Mouse (Mus musculus): ENCODE measurements around the gene Ffar1. TPM values are rescaled to one million over a fixed set of nuclear protein-coding genes. Genes with fewer than 3 reads are reported as not detected.
A peak's percentile ranks its signal among the peaks of the same experiment; 100 is the strongest.

Gene Ffar1
- polyA plus RNA-seq, 1 experiment from 2014 or later, result not detected

GRCm38 (mm10) chr7:30888786-30889185, 27.4 kb upstream of the Ffar1 start:
- no peak overlapping the region for H3K27ac ChIP-seq (ENCODE audit: low read depth, low read length)
- H3K4me3 ChIP-seq (ENCODE audit: low read depth, low read length), result no peak overlapping the region
- no peak overlapping the region for H3K4me2 ChIP-seq (replicated peaks; ENCODE audit: low read depth, low read length)
- H3K27me3 ChIP-seq (ENCODE audit: control insufficient read depth, insufficient read depth, low read length), result no peaks in the 10 kb centered on the region
- no peaks in the 10 kb centered on the region for H3K9me3 ChIP-seq (ENCODE audit: control insufficient read depth, low read length)
- WGBS, result 82% methylated on average over 7 of the region's 7 CpGs
- no peaks in the 10 kb centered on the region for H3K4me1 ChIP-seq (replicated peaks; ENCODE audit: control insufficient read depth, insufficient read depth, low read length)
- H3K9ac ChIP-seq (ENCODE audit: low read depth, low read length), result no peak overlapping the region
- no peaks in the 10 kb centered on the region for H3K36me3 ChIP-seq (ENCODE audit: control insufficient read depth, insufficient read depth, low read length)
- ATAC-seq (ENCODE audit: low FRiP score) (no peak), DNase-seq (ENCODE audit: low spot score) (no peak)

GRCm38 (mm10) chr7:30887568-30888188, 26.3 kb upstream of the Ffar1 start:
- DNase-seq (ENCODE audit: low spot score) (no peak), ATAC-seq (ENCODE audit: low FRiP score) (no peak)
- no peak overlapping the region for H3K4me3 ChIP-seq (ENCODE audit: low read depth, low read length)
- WGBS, result 87% methylated on average over 14 of the region's 14 CpGs
- H3K27ac ChIP-seq (ENCODE audit: low read depth, low read length), result no peak overlapping the region
- no peaks in the 10 kb centered on the region for H3K36me3 ChIP-seq (ENCODE audit: control insufficient read depth, insufficient read depth, low read length)
- no peaks in the 10 kb centered on the region for H3K4me1 ChIP-seq (replicated peaks; ENCODE audit: control insufficient read depth, insufficient read depth, low read length)
- H3K4me2 ChIP-seq (replicated peaks; ENCODE audit: low read depth, low read length), result no peak overlapping the region
- no peak overlapping the region for H3K9ac ChIP-seq (ENCODE audit: low read depth, low read length)
- no peaks in the 10 kb centered on the region for H3K9me3 ChIP-seq (ENCODE audit: control insufficient read depth, low read length)
- no peaks in the 10 kb centered on the region for H3K27me3 ChIP-seq (ENCODE audit: control insufficient read depth, insufficient read depth, low read length)

GRCm38 (mm10) chr7:30886852-30887251, 25.5 kb upstream of the Ffar1 start:
- no peaks in the 10 kb centered on the region for H3K27me3 ChIP-seq (ENCODE audit: control insufficient read depth, insufficient read depth, low read length)
- H3K27ac ChIP-seq (ENCODE audit: low read depth, low read length), result no peak overlapping the region
- no peak overlapping the region for H3K4me3 ChIP-seq (ENCODE audit: low read depth, low read length)
- ATAC-seq (ENCODE audit: low FRiP score), result no peak
- H3K9ac ChIP-seq (ENCODE audit: low read depth, low read length), result no peak overlapping the region
- no peak for DNase-seq (ENCODE audit: low spot score)
- no peak overlapping the region for H3K4me2 ChIP-seq (replicated peaks; ENCODE audit: low read depth, low read length)
- no peaks in the 10 kb centered on the region for H3K36me3 ChIP-seq (ENCODE audit: control insufficient read depth, insufficient read depth, low read length)
- no peaks in the 10 kb centered on the region for H3K4me1 ChIP-seq (replicated peaks; ENCODE audit: control insufficient read depth, insufficient read depth, low read length)
- WGBS, result 77% methylated on average over 4 of the region's 4 CpGs
- H3K9me3 ChIP-seq (ENCODE audit: control insufficient read depth, low read length), result no peaks in the 10 kb centered on the region

GRCm38 (mm10) chr7:30884047-30884446, 22.7 kb upstream of the Ffar1 start:
- DNase-seq (ENCODE audit: low spot score) (no peak), ATAC-seq (ENCODE audit: low FRiP score) (no peak)
- Histone ChIP-seq H3K9ac (ENCODE audit: low read depth, low read length) (no peak overlapping the region), H3K27me3 (ENCODE audit: control insufficient read depth, insufficient read depth, low read length) (no peaks in the 10 kb centered on the region), H3K9me3 (ENCODE audit: control insufficient read depth, low read length) (no peaks in the 10 kb centered on the region), H3K4me2 (replicated peaks; ENCODE audit: low read depth, low read length) (no peak overlapping the region), H3K27ac (ENCODE audit: low read depth, low read length) (no peak overlapping the region), H3K4me3 (ENCODE audit: low read depth, low read length) (no peak overlapping the region), H3K4me1 (replicated peaks; ENCODE audit: control insufficient read depth, insufficient read depth, low read length) (no peaks in the 10 kb centered on the region), H3K36me3 (ENCODE audit: control insufficient read depth, insufficient read depth, low read length) (no peaks in the 10 kb centered on the region)

- H3K4me2 ChIP-seq (replicated peaks; ENCODE audit: low read depth, low read length), result no peak overlapping the region
- 77% methylated on average over 3 of the region's 3 CpGs for WGBS
- no peak for ATAC-seq (ENCODE audit: low FRiP score)
- H3K27me3 ChIP-seq (ENCODE audit: control insufficient read depth, insufficient read depth, low read length), result no peaks in the 10 kb centered on the region
- H3K36me3 ChIP-seq (ENCODE audit: control insufficient read depth, insufficient read depth, low read length), result no peaks in the 10 kb centered on the region
- H3K4me1 ChIP-seq (replicated peaks; ENCODE audit: control insufficient read depth, insufficient read depth, low read length), result no peaks in the 10 kb centered on the region
- DNase-seq (ENCODE audit: low spot score), result no peak
- no peak overlapping the region for H3K9ac ChIP-seq (ENCODE audit: low read depth, low read length)
- H3K9me3 ChIP-seq (ENCODE audit: control insufficient read depth, low read length), result no peaks in the 10 kb centered on the region
- no peak overlapping the region for H3K4me3 ChIP-seq (ENCODE audit: low read depth, low read length)
- H3K27ac ChIP-seq (ENCODE audit: low read depth, low read length), result no peak overlapping the region
These were observed 20.0 kb upstream of the Ffar1 start for GRCm38 (mm10) chr7:30881367-30881766.

- Histone ChIP-seq H3K9ac (ENCODE audit: low read depth, low read length) (no peak within 1 kb of the TSS), H3K27me3 (ENCODE audit: control insufficient read depth, insufficient read depth, low read length) (no peaks in the 10 kb centered on the region), H3K27ac (ENCODE audit: low read depth, low read length) (no peak within 1 kb of the TSS), H3K36me3 (ENCODE audit: control insufficient read depth, insufficient read depth, low read length) (no peaks in the 10 kb centered on the region), H3K4me1 (replicated peaks; ENCODE audit: control insufficient read depth, insufficient read depth, low read length) (no peaks in the 10 kb centered on the region), H3K9me3 (ENCODE audit: control insufficient read depth, low read length) (no peaks in the 10 kb centered on the region), H3K4me2 (replicated peaks; ENCODE audit: low read depth, low read length) (no peak within 1 kb of the TSS), H3K4me3 (ENCODE audit: low read depth, low read length) (no peak within 1 kb of the TSS)
- 74% methylated on average over 7 of the region's 7 CpGs for WGBS
- DNase-seq (ENCODE audit: low spot score) (no peak), ATAC-seq (ENCODE audit: low FRiP score) (no peak)
These were observed 18.8 kb upstream of the Ffar1 start, which contains the start of gene Cd22 for GRCm38 (mm10) chr7:30880176-30880575. Cd22 (minus strand) TSS chr7:30880342.

GRCm38 (mm10) chr7:30878950-30879349, 17.6 kb upstream of the Ffar1 start:
- ATAC-seq (ENCODE audit: low FRiP score) (no peak), DNase-seq (ENCODE audit: low spot score) (no peak)
- no peaks in the 10 kb centered on the region for H3K9me3 ChIP-seq (ENCODE audit: control insufficient read depth, low read length)
- no peak overlapping the region for H3K4me3 ChIP-seq (ENCODE audit: low read depth, low read length)
- no peaks in the 10 kb centered on the region for H3K27me3 ChIP-seq (ENCODE audit: control insufficient read depth, insufficient read depth, low read length)
- WGBS, result 90% methylated on average over 6 of the region's 6 CpGs
- no peak overlapping the region for H3K9ac ChIP-seq (ENCODE audit: low read depth, low read length)
- H3K4me1 ChIP-seq (replicated peaks; ENCODE audit: control insufficient read depth, insufficient read depth, low read length), result no peaks in the 10 kb centered on the region
- no peak overlapping the region for H3K27ac ChIP-seq (ENCODE audit: low read depth, low read length)
- H3K4me2 ChIP-seq (replicated peaks; ENCODE audit: low read depth, low read length), result no peak overlapping the region
- H3K36me3 ChIP-seq (ENCODE audit: control insufficient read depth, insufficient read depth, low read length), result no peaks in the 10 kb centered on the region

GRCm38 (mm10) chr7:30873083-30873482, 11.7 kb upstream of the Ffar1 start:
- H3K4me1 ChIP-seq (replicated peaks; ENCODE audit: control insufficient read depth, insufficient read depth, low read length), result no peaks in the 10 kb centered on the region
- WGBS, result 25% methylated on average over 15 of the region's 15 CpGs

GRCm38 (mm10) chr7:30863386-30863785, 2.0 kb upstream of the Ffar1 start:
- ATAC-seq (ENCODE audit: low FRiP score), result no peak
- Histone ChIP-seq H3K27ac (ENCODE audit: low read depth, low read length) (no peak overlapping the region), H3K4me3 (ENCODE audit: low read depth, low read length) (no peak overlapping the region), H3K36me3 (ENCODE audit: control insufficient read depth, insufficient read depth, low read length) (no peaks in the 10 kb centered on the region), H3K9ac (ENCODE audit: low read depth, low read length) (no peak overlapping the region), H3K4me1 (replicated peaks; ENCODE audit: control insufficient read depth, insufficient read depth, low read length) (no peaks in the 10 kb centered on the region), H3K9me3 (ENCODE audit: control insufficient read depth, low read length) (no peaks in the 10 kb centered on the region), H3K4me2 (replicated peaks; ENCODE audit: low read depth, low read length) (no peak overlapping the region), H3K27me3 (ENCODE audit: control insufficient read depth, insufficient read depth, low read length) (no peaks in the 10 kb centered on the region)
- WGBS, result 68% methylated on average over 8 of the region's 8 CpGs
- DNase-seq (ENCODE audit: low spot score), result no peak

More at GRCm38 (mm10) chr7:30873083-30873482, 11.7 kb upstream of the Ffar1 start:
- Histone ChIP-seq H3K4me2 (replicated peaks; ENCODE audit: low read depth, low read length) (no peak overlapping the region), H3K36me3 (ENCODE audit: control insufficient read depth, insufficient read depth, low read length) (no peaks in the 10 kb centered on the region), H3K27me3 (ENCODE audit: control insufficient read depth, insufficient read depth, low read length) (no peaks in the 10 kb centered on the region), H3K4me3 (ENCODE audit: low read depth, low read length) (no peak overlapping the region), H3K27ac (ENCODE audit: low read depth, low read length) (no peak overlapping the region), H3K9ac (ENCODE audit: low read depth, low read length) (no peak overlapping the region), H3K9me3 (ENCODE audit: control insufficient read depth, low read length) (no peaks in the 10 kb centered on the region)
- DNase-seq (ENCODE audit: low spot score), result peak; percentile 83
- 0 out of 2 replicates have a peak, but pooled peaks have one; percentile 22 for ATAC-seq (ENCODE audit: low FRiP score)

Data from hindbrain, embryonic 11.5 days (tissue).